Mouse (Mus musculus): ENCODE data around the gene Smyd3. TPM values are rescaled to one million over a fixed set of nuclear protein-coding genes. Genes with fewer than 3 reads are reported as not detected.

Gene Smyd3
- polyA plus RNA-seq, 1 experiment = 10.6 TPM

- Histone ChIP-seq H3K27me3 (ENCODE audit: control insufficient read depth, insufficient read depth, insufficient read length) (no peaks in the 10 kb centered on the region), H3K79me3 (ENCODE audit: low read depth) (no peaks in the 10 kb centered on the region), H3ac (ENCODE audit: control insufficient read depth, insufficient read length, low read depth) (no peak overlapping the region), H3K79me2 (ENCODE audit: control insufficient read depth, insufficient read depth) (no peaks in the 10 kb centered on the region), H3K4me3 (ENCODE audit: insufficient read depth, poor library complexity, severe bottlenecking) (no peak overlapping the region), H3K36me3 (ENCODE audit: control insufficient read depth, insufficient read depth) (no peaks in the 10 kb centered on the region)
- TF ChIP-seq CEBPB (IDR thresholded peaks at IDR 0.05; ENCODE audit: low read depth) = no peak
- no peak for TF ChIP-seq MYOG (IDR thresholded peaks at IDR 0.05; ENCODE audit: control insufficient read depth, extremely low read depth, insufficient read length)
- TF ChIP-seq MAX (IDR thresholded peaks at IDR 0.05) = no peak
- TF ChIP-seq MYOD1 (IDR thresholded peaks at IDR 0.05; ENCODE audit: control insufficient read depth, insufficient read length, low read depth) = no peak
- TF ChIP-seq FOSL1 (IDR thresholded peaks at IDR 0.05; ENCODE audit: insufficient read depth, low read length, poor library complexity, severe bottlenecking) = no peak
- TF ChIP-seq USF1 (IDR thresholded peaks at IDR 0.05; ENCODE audit: low read depth) = no peak
- TF ChIP-seq CTCF (IDR thresholded peaks at IDR 0.05; ENCODE audit: control insufficient read depth, insufficient read depth, insufficient read length) = no peak
Observed at GRCm38 (mm10) chr1:179430077-179430476, 87.8 kb downstream of the Smyd3 start.

- Histone ChIP-seq H3K27me3 (ENCODE audit: control insufficient read depth, insufficient read depth, insufficient read length) (no peaks in the 10 kb centered on the region), H3K79me2 (ENCODE audit: control insufficient read depth, insufficient read depth) (no peaks in the 10 kb centered on the region), H3K4me3 (ENCODE audit: insufficient read depth, poor library complexity, severe bottlenecking) (no peak overlapping the region), H3K36me3 (ENCODE audit: control insufficient read depth, insufficient read depth) (no peaks in the 10 kb centered on the region), H3ac (ENCODE audit: control insufficient read depth, insufficient read length, low read depth) (no peak overlapping the region), H3K79me3 (ENCODE audit: low read depth) (no peaks in the 10 kb centered on the region)
- no peak for TF ChIP-seq USF1 (IDR thresholded peaks at IDR 0.05; ENCODE audit: low read depth)
- no peak for TF ChIP-seq MAX (IDR thresholded peaks at IDR 0.05)
- no peak for TF ChIP-seq CTCF (IDR thresholded peaks at IDR 0.05; ENCODE audit: control insufficient read depth, insufficient read depth, insufficient read length)
- no peak for TF ChIP-seq MYOD1 (IDR thresholded peaks at IDR 0.05; ENCODE audit: control insufficient read depth, insufficient read length, low read depth)
- TF ChIP-seq MYOG (IDR thresholded peaks at IDR 0.05; ENCODE audit: control insufficient read depth, extremely low read depth, insufficient read length) = no peak
- no peak for TF ChIP-seq CEBPB (IDR thresholded peaks at IDR 0.05; ENCODE audit: low read depth)
- no peak for TF ChIP-seq FOSL1 (IDR thresholded peaks at IDR 0.05; ENCODE audit: insufficient read depth, low read length, poor library complexity, severe bottlenecking)
Observed at GRCm38 (mm10) chr1:179424879-179425472, 92.9 kb downstream of the Smyd3 start.

- Histone ChIP-seq H3K4me3 (ENCODE audit: insufficient read depth, poor library complexity, severe bottlenecking) (no peak overlapping the region), H3ac (ENCODE audit: control insufficient read depth, insufficient read length, low read depth) (no peak overlapping the region), H3K79me3 (ENCODE audit: low read depth) (no peaks in the 10 kb centered on the region), H3K79me2 (ENCODE audit: control insufficient read depth, insufficient read depth) (no peaks in the 10 kb centered on the region), H3K36me3 (ENCODE audit: control insufficient read depth, insufficient read depth) (no peaks in the 10 kb centered on the region), H3K27me3 (ENCODE audit: control insufficient read depth, insufficient read depth, insufficient read length) (no peaks in the 10 kb centered on the region)
- no peak for TF ChIP-seq USF1 (IDR thresholded peaks at IDR 0.05; ENCODE audit: low read depth)
- TF ChIP-seq MYOG (IDR thresholded peaks at IDR 0.05; ENCODE audit: control insufficient read depth, extremely low read depth, insufficient read length) = no peak
- TF ChIP-seq CTCF (IDR thresholded peaks at IDR 0.05; ENCODE audit: control insufficient read depth, insufficient read depth, insufficient read length) = no peak
- no peak for TF ChIP-seq MYOD1 (IDR thresholded peaks at IDR 0.05; ENCODE audit: control insufficient read depth, insufficient read length, low read depth)
- TF ChIP-seq FOSL1 (IDR thresholded peaks at IDR 0.05; ENCODE audit: insufficient read depth, low read length, poor library complexity, severe bottlenecking) = no peak
- no peak for TF ChIP-seq CEBPB (IDR thresholded peaks at IDR 0.05; ENCODE audit: low read depth)
Observed at GRCm38 (mm10) chr1:179419091-179419490, 98.8 kb downstream of the Smyd3 start.

GRCm38 (mm10) chr1:179408086-179408485 is 109.8 kb downstream of the Smyd3 start:
- Histone ChIP-seq H3K36me3 (ENCODE audit: control insufficient read depth, insufficient read depth) (no peaks in the 10 kb centered on the region), H3K4me3 (ENCODE audit: insufficient read depth, poor library complexity, severe bottlenecking) (no peak overlapping the region), H3K27me3 (ENCODE audit: control insufficient read depth, insufficient read depth, insufficient read length) (no peaks in the 10 kb centered on the region), H3K79me3 (ENCODE audit: low read depth) (no peaks in the 10 kb centered on the region), H3K79me2 (ENCODE audit: control insufficient read depth, insufficient read depth) (no peaks in the 10 kb centered on the region), H3ac (ENCODE audit: control insufficient read depth, insufficient read length, low read depth) (no peak overlapping the region)
- TF ChIP-seq FOSL1 (IDR thresholded peaks at IDR 0.05; ENCODE audit: insufficient read depth, low read length, poor library complexity, severe bottlenecking) = no peak
- no peak for TF ChIP-seq MYOD1 (IDR thresholded peaks at IDR 0.05; ENCODE audit: control insufficient read depth, insufficient read length, low read depth)
- TF ChIP-seq CTCF (IDR thresholded peaks at IDR 0.05; ENCODE audit: control insufficient read depth, insufficient read depth, insufficient read length) = no peak
- TF ChIP-seq MYOG (IDR thresholded peaks at IDR 0.05; ENCODE audit: control insufficient read depth, extremely low read depth, insufficient read length) = no peak
- no peak for TF ChIP-seq USF1 (IDR thresholded peaks at IDR 0.05; ENCODE audit: low read depth)
- no peak for TF ChIP-seq CEBPB (IDR thresholded peaks at IDR 0.05; ENCODE audit: low read depth)
- TF ChIP-seq MAX (IDR thresholded peaks at IDR 0.05) = no peak

GRCm38 (mm10) chr1:179400835-179401234 is 117.0 kb downstream of the Smyd3 start:
- H3K79me2 ChIP-seq (ENCODE audit: control insufficient read depth, insufficient read depth) = no peaks in the 10 kb centered on the region
- no peaks in the 10 kb centered on the region for H3K27me3 ChIP-seq (ENCODE audit: control insufficient read depth, insufficient read depth, insufficient read length)
- TF ChIP-seq CEBPB (IDR thresholded peaks at IDR 0.05; ENCODE audit: low read depth) (no peak), MYOG (IDR thresholded peaks at IDR 0.05; ENCODE audit: control insufficient read depth, extremely low read depth, insufficient read length) (no peak), FOSL1 (IDR thresholded peaks at IDR 0.05; ENCODE audit: insufficient read depth, low read length, poor library complexity, severe bottlenecking) (no peak)
- no peaks in the 10 kb centered on the region for H3K36me3 ChIP-seq (ENCODE audit: control insufficient read depth, insufficient read depth)
- no peak overlapping the region for H3K4me3 ChIP-seq (ENCODE audit: insufficient read depth, poor library complexity, severe bottlenecking)
- H3ac ChIP-seq (ENCODE audit: control insufficient read depth, insufficient read length, low read depth) = no peak overlapping the region
- H3K79me3 ChIP-seq (ENCODE audit: low read depth) = no peaks in the 10 kb centered on the region

- no peaks in the 10 kb centered on the region for H3K79me3 ChIP-seq (ENCODE audit: low read depth)
- no peak overlapping the region for H3K4me3 ChIP-seq (ENCODE audit: insufficient read depth, poor library complexity, severe bottlenecking)
- no peaks in the 10 kb centered on the region for H3K27me3 ChIP-seq (ENCODE audit: control insufficient read depth, insufficient read depth, insufficient read length)
- no peaks in the 10 kb centered on the region for H3K36me3 ChIP-seq (ENCODE audit: control insufficient read depth, insufficient read depth)
- no peak for TF ChIP-seq MAX (IDR thresholded peaks at IDR 0.05)
- TF ChIP-seq USF1 (IDR thresholded peaks at IDR 0.05; ENCODE audit: low read depth) = no peak
- TF ChIP-seq CTCF (IDR thresholded peaks at IDR 0.05; ENCODE audit: control insufficient read depth, insufficient read depth, insufficient read length) = no peak
- no peak for TF ChIP-seq MYOG (IDR thresholded peaks at IDR 0.05; ENCODE audit: control insufficient read depth, extremely low read depth, insufficient read length)
- no peak for TF ChIP-seq FOSL1 (IDR thresholded peaks at IDR 0.05; ENCODE audit: insufficient read depth, low read length, poor library complexity, severe bottlenecking)
- no peak for TF ChIP-seq CEBPB (IDR thresholded peaks at IDR 0.05; ENCODE audit: low read depth)
- no peak for TF ChIP-seq MYOD1 (IDR thresholded peaks at IDR 0.05; ENCODE audit: control insufficient read depth, insufficient read length, low read depth)
- H3ac ChIP-seq (ENCODE audit: control insufficient read depth, insufficient read length, low read depth) = no peak overlapping the region
- H3K79me2 ChIP-seq (ENCODE audit: control insufficient read depth, insufficient read depth) = no peaks in the 10 kb centered on the region
Observed at GRCm38 (mm10) chr1:179398639-179399038, 119.2 kb downstream of the Smyd3 start.

All from C2C12 (cell line).